Mouse (Mus musculus): Measurements from ENCODE around the gene Gria2.

Gene Gria2

GRCm38 (mm10) chr3:80802596-80803081 is at the start of gene Gria2:
Gene Gria2 (minus strand): TSS chr3:80802835.
- in situ Hi-C loops (cut with MboI; ENCODE audit: unreplicated experiment in 2 of 2): loop anchor here (5.0 to 25.0 kb wide), 3 partner anchors 720 to 1122 kb away; partner anchors contain the start of gene Fam198b (in 1 of the 2)

- in situ Hi-C loops (cut with MboI; ENCODE audit: unreplicated experiment in 2 of 2): no loop called here
Observed at GRCm38 (mm10) chr3:80850947-80851346, 48.3 kb upstream of the Gria2 start.

GRCm38 (mm10) chr3:80845634-80846033 is 43.0 kb upstream of the Gria2 start:
- in situ Hi-C loops (cut with MboI; ENCODE audit: unreplicated experiment in 2 of 2): no loop called here

GRCm38 (mm10) chr3:80839845-80840244 is 37.2 kb upstream of the Gria2 start:
- in situ Hi-C loops (cut with MboI; ENCODE audit: unreplicated experiment in 2 of 2): no loop called here

- in situ Hi-C loops (cut with MboI; ENCODE audit: unreplicated experiment in 2 of 2): no loop called here
Observed at GRCm38 (mm10) chr3:80837583-80837982, 34.9 kb upstream of the Gria2 start.

GRCm38 (mm10) chr3:80823975-80824374 is 21.3 kb upstream of the Gria2 start:
- in situ Hi-C loops (cut with MboI; ENCODE audit: unreplicated experiment in 2 of 2): loop anchor here in 1 of 2 experiments (25.0 kb wide), 1 partner anchor 937 kb away; the partner anchor contains the start of gene Fam198b

- in situ Hi-C loops (cut with MboI; ENCODE audit: unreplicated experiment in 2 of 2): loop anchor here in 1 of 2 experiments (25.0 kb wide), 1 partner anchor 931 kb away; the partner anchor contains the start of gene Fam198b
Observed at GRCm38 (mm10) chr3:80818619-80819018, 16.0 kb upstream of the Gria2 start.

- in situ Hi-C loops (cut with MboI; ENCODE audit: unreplicated experiment in 2 of 2): loop anchor here in 1 of 2 experiments (25.0 kb wide), 1 partner anchor 926 kb away; the partner anchor contains the start of gene Fam198b
Observed at GRCm38 (mm10) chr3:80813734-80814133, 11.1 kb upstream of the Gria2 start.

GRCm38 (mm10) chr3:80812237-80812636 is 9.6 kb upstream of the Gria2 start:
- in situ Hi-C loops (cut with MboI; ENCODE audit: unreplicated experiment in 2 of 2): loop anchor here in 1 of 2 experiments (25.0 kb wide), 1 partner anchor 925 kb away; the partner anchor contains the start of gene Fam198b

GRCm38 (mm10) chr3:80805327-80805726 is 2.7 kb upstream of the Gria2 start:
- in situ Hi-C loops (cut with MboI; ENCODE audit: unreplicated experiment in 2 of 2): loop anchor here (10.0 to 25.0 kb wide), 2 partner anchors 918 to 1119 kb away; partner anchors contain the start of gene Fam198b (in 1 of the 2)

- in situ Hi-C loops (cut with MboI; ENCODE audit: unreplicated experiment in 2 of 2): loop anchor here (5.0 to 25.0 kb wide), 3 partner anchors 722 to 1121 kb away; partner anchors contain the start of gene Fam198b (in 1 of the 2)
Observed at GRCm38 (mm10) chr3:80803811-80804210, 1.2 kb upstream of the Gria2 start.

GRCm38 (mm10) chr3:80803211-80803610 is 576 bp upstream of the Gria2 start:
- in situ Hi-C loops (cut with MboI; ENCODE audit: unreplicated experiment in 2 of 2): loop anchor here (5.0 to 25.0 kb wide), 3 partner anchors 721 to 1122 kb away; partner anchors contain the start of gene Fam198b (in 1 of the 2)

GRCm38 (mm10) chr3:80801827-80802310 is 766 bp downstream of the Gria2 start:
- in situ Hi-C loops (cut with MboI; ENCODE audit: unreplicated experiment in 2 of 2): loop anchor here (5.0 to 25.0 kb wide), 3 partner anchors 720 to 1123 kb away; partner anchors contain the start of gene Fam198b (in 1 of the 2)

GRCm38 (mm10) chr3:80800995-80801826 is 1.4 kb downstream of the Gria2 start:
- in situ Hi-C loops (cut with MboI; ENCODE audit: unreplicated experiment in 2 of 2): loop anchor here (5.0 to 25.0 kb wide), 3 partner anchors 719 to 1124 kb away; partner anchors contain the start of gene Fam198b (in 1 of the 2)

GRCm38 (mm10) chr3:80800299-80800994 is 2.2 kb downstream of the Gria2 start:
- in situ Hi-C loops (cut with MboI; ENCODE audit: unreplicated experiment in 2 of 2): loop anchor here (5.0 to 25.0 kb wide), 3 partner anchors 718 to 1124 kb away; partner anchors contain the start of gene Fam198b (in 1 of the 2)

- in situ Hi-C loops (cut with MboI; ENCODE audit: unreplicated experiment in 2 of 2): loop anchor here in 1 of 2 experiments (5.0 to 25.0 kb wide), 3 partner anchors 1129 to 1947 kb away; partner anchors contain the start of gene Map9
Observed at GRCm38 (mm10) chr3:80797935-80798334, 4.7 kb downstream of the Gria2 start.

- in situ Hi-C loops (cut with MboI; ENCODE audit: unreplicated experiment in 2 of 2): loop anchor here in 1 of 2 experiments (5.0 to 25.0 kb wide), 3 partner anchors 1131 to 1948 kb away; partner anchors contain the start of gene Map9
Observed at GRCm38 (mm10) chr3:80796764-80797163, 5.9 kb downstream of the Gria2 start.

GRCm38 (mm10) chr3:80795284-80795683 is 7.4 kb downstream of the Gria2 start:
- in situ Hi-C loops (cut with MboI; ENCODE audit: unreplicated experiment in 2 of 2): loop anchor here in 1 of 2 experiments (5.0 to 25.0 kb wide), 3 partner anchors 1132 to 1950 kb away; partner anchors contain the start of gene Map9

GRCm38 (mm10) chr3:80787116-80787744 is 15.4 kb downstream of the Gria2 start:
- in situ Hi-C loops (cut with MboI; ENCODE audit: unreplicated experiment in 2 of 2): loop anchor here in 1 of 2 experiments (25.0 kb wide), 1 partner anchor 1575 kb away; the partner anchor contains the start of gene Map9
